ENCODE assay signal across 8 mouse cellular contexts in the genomic region with DNA sequence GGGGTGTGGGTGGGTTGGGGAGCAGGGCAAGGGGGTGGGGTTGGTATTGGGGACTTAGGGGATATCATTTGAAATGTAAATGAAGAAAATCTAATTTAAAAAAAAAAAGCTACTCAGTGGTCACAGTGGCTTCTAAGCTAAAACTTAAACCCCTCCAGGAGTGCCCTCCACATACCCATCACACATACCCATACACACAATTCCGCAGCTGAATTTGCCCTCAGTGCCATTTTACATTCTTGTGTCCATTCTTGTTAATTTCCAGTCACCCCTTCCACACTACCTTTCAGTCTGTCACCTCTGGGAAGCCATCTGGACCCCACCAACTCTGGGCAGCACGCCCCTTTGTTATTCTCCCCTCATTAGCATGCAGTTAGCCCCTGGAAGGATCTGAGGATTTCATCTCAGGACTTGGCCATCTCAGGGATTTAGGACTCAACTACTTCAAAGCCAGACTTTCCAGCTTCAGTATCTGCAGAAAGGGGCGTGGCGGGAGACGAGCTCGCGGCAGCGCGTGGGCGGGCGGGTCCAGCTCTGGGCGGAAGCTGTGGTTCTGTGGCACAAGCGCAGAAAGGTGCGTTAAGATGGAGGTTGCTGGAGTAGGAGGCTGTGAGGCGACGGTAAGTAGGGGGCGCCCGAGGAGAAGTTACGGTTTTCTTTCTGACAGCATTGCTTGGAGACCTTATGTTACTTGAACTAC. TPM values are rescaled to one million over a fixed set of nuclear protein-coding genes. Genes with fewer than 3 reads are reported as not detected.
DNase-seq lines count a peak whose midpoint lies in the region; ATAC-seq and TF ChIP-seq lines count a peak whose summit lies in the region.

Atp8b5 (plus strand) TSS at position 537 of the 700 bp plus-strand sequence.

- no peak for TF ChIP-seq POLR2A in myocyte (IDR thresholded peaks at IDR 0.05; ENCODE audit: insufficient read length, low read depth)

- ATAC-seq in heart, embryonic 11.5 days (replicated peaks; ENCODE audit: insufficient number of reproducible peaks, low FRiP score, low TSS enrichment): 0 out of 2 replicates have a peak, but pooled peaks have one; percentile 57
- peak; percentile 93 for ATAC-seq in kidney, embryonic 16.5 days (ENCODE audit: low FRiP score, low TSS enrichment)
- ATAC-seq in stomach, embryonic 14.5 days (ENCODE audit: insufficient number of reproducible peaks, insufficient read depth, low FRiP score, low read depth): peak; percentile 89; the same call in 1 of the 2 replicates

- peak within 1 kb of the TSS; percentile 69 for H3K4me2 ChIP-seq in heart, embryonic 11.5 days
- peak within 1 kb of the TSS; percentile 77 for H3K4me2 ChIP-seq in kidney, embryonic 16.5 days (replicated peaks; ENCODE audit: low read depth, low read length)
- peak within 1 kb of the TSS; percentile 89 for H3K4me2 ChIP-seq in myocyte (ENCODE audit: low read depth)
- peak within 1 kb of the TSS; percentile 51 for H3K4me2 ChIP-seq in stomach, embryonic 14.5 days (replicated peaks; ENCODE audit: low read depth, low read length)

- H3K4me1 ChIP-seq in erythroblast, embryonic 14.5 days (ENCODE audit: control insufficient read depth): peaks cover 10% of the 10 kb centered on the region
- H3K4me1 ChIP-seq in heart, embryonic 11.5 days (ENCODE audit: control insufficient read depth, insufficient read depth, low read length): no peaks in the 10 kb centered on the region
- H3K4me1 ChIP-seq in kidney, embryonic 16.5 days (ENCODE audit: insufficient read depth, low read length): peaks cover 9% of the 10 kb centered on the region
- no peaks in the 10 kb centered on the region for H3K4me1 ChIP-seq in stomach, embryonic 14.5 days (ENCODE audit: control insufficient read depth, insufficient read depth, low read length)

- H3K9ac ChIP-seq in heart, embryonic 11.5 days (ENCODE audit: low read depth, low read length): peak within 1 kb of the TSS; percentile 54
- H3K9ac ChIP-seq in kidney, embryonic 16.5 days (replicated peaks; ENCODE audit: low read length): peak within 1 kb of the TSS; percentile 73
- H3K9ac ChIP-seq in stomach, embryonic 14.5 days (replicated peaks; ENCODE audit: low read depth, low read length): no peak within 1 kb of the TSS

- WGBS in heart, embryonic 11.5 days (ENCODE audit: insufficient replicate concordance): 2% methylated on average over 19 of the region's 19 CpGs
- 2% methylated on average over 19 of the region's 19 CpGs for WGBS in kidney, embryonic 16.5 days
- WGBS in stomach, embryonic 14.5 days: 2% methylated on average over 19 of the region's 19 CpGs

- H3ac ChIP-seq in myocyte (ENCODE audit: control insufficient read depth, insufficient read length): no peak within 1 kb of the TSS

- H3K4me3 ChIP-seq in erythroblast, embryonic 14.5 days (replicated peaks): peak within 1 kb of the TSS; percentile 40
- H3K4me3 ChIP-seq in heart, embryonic 11.5 days (ENCODE audit: low read depth, low read length): peak within 1 kb of the TSS; percentile 39
- H3K4me3 ChIP-seq in kidney, embryonic 16.5 days (ENCODE audit: low read length): peak within 1 kb of the TSS; percentile 51
- H3K4me3 ChIP-seq in myocyte: peak within 1 kb of the TSS; percentile 9
- H3K4me3 ChIP-seq in stomach, embryonic 14.5 days (ENCODE audit: low read depth, low read length): peak within 1 kb of the TSS; percentile 25

- H3K79me2 ChIP-seq in myocyte (ENCODE audit: control insufficient read depth, insufficient read depth): no peaks in the 10 kb centered on the region

- H3K9me3 ChIP-seq in erythroblast, embryonic 14.5 days (ENCODE audit: control insufficient read depth, low read length): no peaks in the 10 kb centered on the region
- no peaks in the 10 kb centered on the region for H3K9me3 ChIP-seq in heart, embryonic 11.5 days (replicated peaks; ENCODE audit: control insufficient read depth, low read length)
- H3K9me3 ChIP-seq in kidney, embryonic 16.5 days (ENCODE audit: low read length): no peaks in the 10 kb centered on the region
- H3K9me3 ChIP-seq in stomach, embryonic 14.5 days (ENCODE audit: control insufficient read depth, low read depth, low read length): no peaks in the 10 kb centered on the region

- DNase-seq in B cell, adult 2 months: peak; percentile 38
- peak; percentile 75 for DNase-seq in brain, embryonic 18.5 days (ENCODE audit: low read depth, low spot score)
- DNase-seq in liver: peak; percentile 79

- no peaks in the 10 kb centered on the region for H3K36me3 ChIP-seq in erythroblast, embryonic 14.5 days (ENCODE audit: control insufficient read depth)
- H3K36me3 ChIP-seq in heart, embryonic 11.5 days (ENCODE audit: control insufficient read depth, insufficient read depth, low read length): no peaks in the 10 kb centered on the region
- no peaks in the 10 kb centered on the region for H3K36me3 ChIP-seq in kidney, embryonic 16.5 days (ENCODE audit: insufficient read depth, low read length)
- H3K36me3 ChIP-seq in myocyte (ENCODE audit: control insufficient read depth, insufficient read depth): no peaks in the 10 kb centered on the region
- no peaks in the 10 kb centered on the region for H3K36me3 ChIP-seq in stomach, embryonic 14.5 days (ENCODE audit: control insufficient read depth, insufficient read depth, low read length)

- H3K27ac ChIP-seq in heart, embryonic 11.5 days (ENCODE audit: low read depth, low read length): no peak within 1 kb of the TSS
- no peak within 1 kb of the TSS for H3K27ac ChIP-seq in kidney, embryonic 16.5 days (ENCODE audit: low read length)
- no peak within 1 kb of the TSS for H3K27ac ChIP-seq in stomach, embryonic 14.5 days (ENCODE audit: low read length)

- H3K27me3 ChIP-seq in erythroblast, embryonic 14.5 days (ENCODE audit: control insufficient read depth): no peaks in the 10 kb centered on the region
- no peaks in the 10 kb centered on the region for H3K27me3 ChIP-seq in heart, embryonic 11.5 days (ENCODE audit: control insufficient read depth, insufficient read depth, low read length)
- H3K27me3 ChIP-seq in kidney, embryonic 16.5 days (ENCODE audit: insufficient read depth, low read length): no peaks in the 10 kb centered on the region
- H3K27me3 ChIP-seq in myocyte (ENCODE audit: control insufficient read depth, insufficient read depth, insufficient read length): no peaks in the 10 kb centered on the region
- H3K27me3 ChIP-seq in stomach, embryonic 14.5 days (ENCODE audit: control insufficient read depth, insufficient read depth, low read length): no peaks in the 10 kb centered on the region

TF ChIP-seq in myocyte, 11 proteins besides CTCF, POLR2A, EP300 and RAD21:
- TF ChIP-seq POLR2AphosphoS2 (IDR thresholded peaks at IDR 0.05; ENCODE audit: insufficient read length, low read depth) (no peak), TCF12 (IDR thresholded peaks at IDR 0.05; ENCODE audit: insufficient read depth, poor library complexity, severe bottlenecking) (no peak), MAX (IDR thresholded peaks at IDR 0.05; ENCODE audit: low read depth) (no peak), USF1 (IDR thresholded peaks at IDR 0.05; ENCODE audit: low read depth) (no peak), CEBPB (IDR thresholded peaks at IDR 0.05; ENCODE audit: insufficient read depth, poor library complexity, severe bottlenecking) (no peak), MYOG (IDR thresholded peaks at IDR 0.05; ENCODE audit: control insufficient read depth in 1 of 3, insufficient read depth in 1 of 3, insufficient read length in 2 of 3, low read depth in 2 of 3) (no peak), SRF (IDR thresholded peaks at IDR 0.05; ENCODE audit: control insufficient read depth, insufficient read length, low read depth) (no peak), REST (IDR thresholded peaks at IDR 0.05; ENCODE audit: insufficient read depth, insufficient read length) (no peak), TCF3 (IDR thresholded peaks at IDR 0.05; ENCODE audit: insufficient read length, low read depth) (no peak), MYOD1 (IDR thresholded peaks at IDR 0.05; ENCODE audit: control insufficient read depth in 1 of 3, insufficient read length in 2 of 3, low read depth in 2 of 3) (no peak), E2F4 (IDR thresholded peaks at IDR 0.05; ENCODE audit: insufficient read depth) (no peak)

RNA-seq across cellular contexts. Expression of gene Atp8b5, which starts in this region (rescaled TPM):
- not detected in 2 replicates for polyA plus RNA-seq in erythroblast, embryonic 14.5 days (2012)
- 0.27 TPM in 1 of 2 replicates, not detected in the other for polyA plus RNA-seq in heart, embryonic 11.5 days (2014; fragmentation: Nextera tagmentation; extraction: Ambion mirVana)
- 0.66 and 0.77 TPM in 2 replicates for polyA plus RNA-seq in kidney, embryonic 16.5 days (2015; fragmentation: Nextera tagmentation; extraction: Ambion mirVana)
- polyA plus RNA-seq in myocyte (2012; fragmentation: generic; extraction: Trizol): not detected
- polyA plus RNA-seq in stomach, embryonic 14.5 days (2014; fragmentation: Nextera tagmentation; extraction: Ambion mirVana): 0.17 and 0.27 TPM in 2 replicates

Comparison
In these comparisons a context has a peak if more than half of its experiments do, and no peak if none do; other contexts are left out.
1. Peak in ATAC-seq, H3K4me3 ChIP-seq, H3K9ac ChIP-seq and H3K4me2 ChIP-seq in heart, embryonic 11.5 days; RNA of the gene not detected or under 1 TPM.
2. Peak in ATAC-seq, H3K4me3 ChIP-seq, H3K9ac ChIP-seq and H3K4me2 ChIP-seq in kidney, embryonic 16.5 days; RNA of the gene not detected or under 1 TPM.
3. Peak in ATAC-seq, H3K4me3 ChIP-seq and H3K4me2 ChIP-seq in stomach, embryonic 14.5 days; RNA of the gene not detected or under 1 TPM.